Mouse (Mus musculus) cortical plate, adult 2 months (tissue): Measurements from ENCODE around the gene Rangap1. TPM values are rescaled to one million over a fixed set of nuclear protein-coding genes. Genes with fewer than 3 reads are reported as not detected.
"Not testable (repeated sequence)": the region's sequence is repeated elsewhere in the genome, so short reads cannot be mapped to it uniquely, and the experiment has no call there.

Experiments used
- H3K27ac ChIP-seq: fragments of 200-500 bp; 2 replicates; pipeline ENCODE4 v1.5.1; 2012; ENCODE audit warnings: low read length, control low read depth, inconsistent platforms; ENCODE audit not compliant: insufficient read depth
- H3K4me1 ChIP-seq: fragments of 200-500 bp; 2 replicates; pipeline ENCODE4 v1.6.1; 2011; ENCODE audit warnings: low read length; ENCODE audit not compliant: control insufficient read depth, insufficient read depth
- H3K4me3 ChIP-seq: fragments of 200-500 bp; 2 replicates; pipeline ENCODE4 v1.5.1; 2011; ENCODE audit warnings: mild to moderate bottlenecking, low read length, control low read depth; ENCODE audit not compliant: insufficient read depth
- CTCF ChIP-seq: fragments of 200-500 bp; IDR thresholded peaks from 2 replicates; pipeline ENCODE4 v1.5.1; 2011; ENCODE audit warnings: mild to moderate bottlenecking, control low read depth, low read length; ENCODE audit not compliant: insufficient read depth; ENCODE audit errors: extremely low read depth
- POLR2A ChIP-seq: fragments of 200-500 bp; IDR thresholded peaks from 2 replicates; pipeline ENCODE4 v1.6.1; 2011; ENCODE audit warnings: mild to moderate bottlenecking, low read length, control low read depth; ENCODE audit not compliant: insufficient read depth; ENCODE audit errors: extremely low read depth
- polyA plus RNA-seq: library from polyadenylated mRNA; depleted of rRNA; stranded (reverse); fragments of >200 nt; gene quantifications from 2 replicates; pipeline ENCODE4 v1.2.3, GENCODE M21; 2012

The Rangap1 gene
- polyA plus RNA-seq, 1 experiment: 151 TPM

DNA sequence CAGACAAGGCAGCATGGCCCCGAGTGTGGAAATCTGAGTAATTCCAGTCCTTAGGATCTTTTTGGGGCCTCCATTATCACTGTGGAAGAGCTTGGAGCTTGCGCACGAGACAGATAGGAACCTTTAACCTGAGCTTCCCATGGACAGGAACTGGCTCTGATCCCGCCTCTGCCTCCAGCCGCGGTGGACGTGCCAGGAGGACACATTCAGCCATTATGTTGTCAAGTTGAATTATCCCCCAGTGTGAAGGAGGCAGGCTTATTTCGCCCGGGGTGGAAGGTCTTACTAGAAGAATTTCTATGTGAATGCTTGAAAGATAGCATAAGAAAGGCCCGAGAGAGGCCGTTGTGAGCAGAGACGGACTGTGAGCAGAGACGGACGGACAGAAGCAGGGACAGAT lies 4.4 kb upstream of the Rangap1 start:
- no peaks in the 10 kb centered on the region; the same call in 1 of the 2 replicates for H3K4me1 ChIP-seq
- no peak overlapping the region for H3K4me3 ChIP-seq
- TF ChIP-seq POLR2A: no peak
- no peak overlapping the region for H3K27ac ChIP-seq

DNA sequence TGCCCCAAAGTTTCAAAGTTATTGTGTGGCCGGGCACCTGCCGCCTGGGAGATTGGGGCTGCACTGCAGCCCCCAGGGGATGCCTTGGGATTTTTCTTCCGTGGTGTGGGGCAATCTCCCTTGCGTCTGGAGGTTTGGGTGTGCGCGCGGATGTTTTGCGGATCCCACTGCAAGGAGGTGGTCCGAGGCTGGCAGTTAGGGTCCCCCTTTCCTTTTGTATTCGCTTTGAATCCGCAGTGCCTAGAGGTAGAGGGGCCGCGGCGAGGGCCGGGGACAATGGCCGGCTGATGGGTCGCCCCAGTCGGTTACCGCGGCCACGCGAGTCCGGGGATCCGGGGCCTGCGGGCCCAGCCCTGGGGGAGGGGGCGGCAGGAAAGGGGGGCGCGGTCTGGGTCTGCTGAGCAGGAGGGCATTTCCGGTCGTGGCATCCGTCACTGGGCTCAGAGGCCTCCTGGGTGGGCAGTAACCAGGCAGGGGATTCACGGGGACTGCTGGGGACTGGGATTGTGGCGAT lies 328 bp upstream of the Rangap1 start:
- peak overlapping the region; percentile 79 for H3K4me3 ChIP-seq
- TF ChIP-seq CTCF (no peak), POLR2A (no peak)
- H3K4me1 ChIP-seq: no peaks in the 10 kb centered on the region; the same call in 1 of the 2 replicates
- peak overlapping the region; percentile 92 for H3K27ac ChIP-seq

DNA sequence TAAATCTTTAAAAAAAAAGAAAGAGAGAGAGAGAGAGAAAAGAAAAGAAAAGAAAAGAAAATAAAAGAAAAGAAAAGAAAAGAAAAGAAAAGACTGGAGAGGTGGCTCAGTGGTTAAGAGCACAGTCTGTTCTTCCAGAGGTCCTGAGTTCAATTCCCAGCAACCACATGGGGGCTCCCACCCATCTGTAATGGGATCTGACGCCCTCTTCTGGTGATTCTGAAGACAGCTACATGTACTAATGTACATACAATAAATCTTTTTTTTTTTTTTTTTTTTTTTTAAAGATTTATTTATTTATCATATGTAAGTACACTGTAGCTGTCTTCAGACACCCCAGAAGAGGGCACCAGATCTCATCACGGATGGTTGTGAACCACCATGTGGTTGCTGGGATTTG lies 3.0 kb downstream of the Rangap1 start:
- not testable (repeated sequence) for H3K4me3 ChIP-seq, H3K4me1 ChIP-seq, H3K27ac ChIP-seq

DNA sequence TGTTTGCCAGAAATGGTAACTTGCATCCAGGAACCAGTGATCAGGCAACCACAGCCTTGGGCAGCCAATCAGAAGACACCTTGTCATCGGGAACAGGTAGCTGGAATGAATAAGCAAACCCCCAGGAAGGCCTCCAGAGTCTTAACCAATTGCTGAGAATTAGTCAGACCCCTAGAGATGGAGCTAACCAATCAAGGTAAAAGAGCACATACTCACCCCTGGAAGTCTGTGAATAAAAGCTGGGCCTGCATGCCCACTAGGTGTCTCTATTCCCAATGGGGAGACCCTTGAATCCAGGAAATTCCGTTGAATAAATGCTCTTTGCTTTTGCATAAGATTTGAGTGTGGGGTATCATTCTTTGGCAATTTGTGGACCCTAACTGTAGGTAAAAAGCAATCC lies 5.4 kb downstream of the Rangap1 start:
- no peak for TF ChIP-seq POLR2A
- peak; percentile 35; the same call in 1 of the 2 replicates for TF ChIP-seq CTCF

DNA sequence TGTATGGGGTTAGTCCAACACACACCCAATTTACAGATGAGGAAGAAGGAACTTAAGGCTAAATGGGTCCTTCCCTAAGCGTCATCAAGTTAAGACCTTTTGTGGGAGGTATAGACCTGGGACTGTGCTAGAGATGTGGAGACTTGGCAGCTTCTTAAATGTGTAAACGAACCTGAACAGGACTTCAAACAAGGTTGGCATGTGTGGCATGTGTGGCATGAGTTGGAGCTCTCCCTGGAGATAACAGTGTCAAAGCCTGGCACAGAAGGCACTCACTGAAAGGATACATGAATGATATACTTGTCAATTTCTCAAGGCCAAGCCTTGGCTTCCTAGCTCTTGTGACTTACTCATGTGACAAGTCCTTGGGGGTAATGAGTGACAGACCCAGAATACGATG lies 6.0 kb downstream of the Rangap1 start:
- Histone ChIP-seq H3K4me1 (no peaks in the 10 kb centered on the region), H3K27ac (no peak overlapping the region), H3K4me3 (no peak overlapping the region)
- no peak for TF ChIP-seq POLR2A
- no peak for TF ChIP-seq CTCF

More for the DNA sequence above, 5.4 kb downstream of the Rangap1 start:
- Histone ChIP-seq H3K27ac (no peak overlapping the region), H3K4me3 (no peak overlapping the region), H3K4me1 (no peaks in the 10 kb centered on the region)

DNA sequence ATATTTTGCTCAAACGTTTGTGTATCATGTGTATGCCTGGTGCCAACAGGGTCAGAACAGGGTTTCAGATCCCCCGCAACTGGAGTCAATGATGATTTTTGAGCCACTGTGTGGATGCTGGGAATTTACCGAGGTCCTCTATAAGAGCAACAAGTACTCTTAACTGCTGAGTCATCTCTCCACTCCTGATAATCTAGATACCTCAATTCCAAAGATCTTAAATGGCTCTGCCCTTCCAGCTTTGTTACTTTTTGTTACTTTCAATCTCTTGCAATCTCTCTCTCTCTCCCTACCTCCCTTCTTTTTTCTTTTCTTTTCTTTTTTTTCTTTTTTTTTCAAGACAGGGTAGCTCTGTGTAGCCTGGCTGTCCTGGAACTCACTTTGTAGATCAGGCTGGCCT lies 10.3 kb downstream of the Rangap1 start:
- TF ChIP-seq POLR2A: no peak
- TF ChIP-seq CTCF: no peak
- Histone ChIP-seq H3K4me3 (no peak overlapping the region), H3K27ac (no peak overlapping the region), H3K4me1 (no peaks in the 10 kb centered on the region)

DNA sequence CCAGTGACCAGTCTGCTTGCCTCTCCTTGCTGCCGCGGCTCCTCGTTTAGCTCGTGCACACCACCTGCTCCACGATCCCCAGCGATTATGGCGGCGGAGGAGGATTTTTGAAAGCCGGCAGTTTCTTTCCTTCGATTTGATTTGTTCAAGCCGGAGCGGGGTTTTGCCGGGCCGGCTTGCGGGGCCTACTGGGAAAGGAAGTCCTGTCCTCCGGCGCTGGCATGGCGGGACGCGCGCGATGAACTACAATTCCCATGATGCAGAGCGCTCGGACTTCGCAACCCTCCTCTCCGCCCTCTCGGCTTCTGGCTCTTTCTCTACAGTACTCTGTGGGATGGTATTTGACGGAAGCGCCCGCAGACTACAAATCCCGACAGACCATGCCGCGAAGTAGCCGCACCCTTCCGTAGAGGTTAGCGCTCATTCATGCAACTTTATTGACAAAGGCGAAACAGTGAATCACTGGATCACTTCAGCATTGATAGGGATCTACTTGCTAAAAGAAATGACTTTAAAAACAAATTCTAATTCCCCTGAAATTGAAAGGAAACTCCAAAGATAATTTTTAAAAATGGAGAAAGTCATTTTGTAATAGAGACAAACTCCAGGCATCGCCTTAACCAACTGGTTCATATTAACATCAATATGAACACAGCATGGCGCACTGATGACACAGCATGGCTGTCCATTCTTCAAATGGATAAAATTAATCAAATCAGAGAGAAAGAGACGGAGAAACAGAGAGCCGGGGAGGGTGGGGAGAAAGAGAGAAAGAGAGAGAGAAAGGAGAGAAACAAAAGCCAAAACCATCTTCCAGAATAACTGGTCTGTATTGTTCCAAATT lies 15.3 kb downstream of the Rangap1 start:
- Histone ChIP-seq H3K4me1 (no peaks in the 10 kb centered on the region; the same call in 1 of the 2 replicates), H3K4me3 (peak overlapping the region; percentile 76), H3K27ac (0 out of 2 replicates have a peak overlapping the region, but pooled peaks have one; percentile 31)
- no peak for TF ChIP-seq CTCF
- peak; percentile 75; the same call in 1 of the 2 replicates for TF ChIP-seq POLR2A

DNA sequence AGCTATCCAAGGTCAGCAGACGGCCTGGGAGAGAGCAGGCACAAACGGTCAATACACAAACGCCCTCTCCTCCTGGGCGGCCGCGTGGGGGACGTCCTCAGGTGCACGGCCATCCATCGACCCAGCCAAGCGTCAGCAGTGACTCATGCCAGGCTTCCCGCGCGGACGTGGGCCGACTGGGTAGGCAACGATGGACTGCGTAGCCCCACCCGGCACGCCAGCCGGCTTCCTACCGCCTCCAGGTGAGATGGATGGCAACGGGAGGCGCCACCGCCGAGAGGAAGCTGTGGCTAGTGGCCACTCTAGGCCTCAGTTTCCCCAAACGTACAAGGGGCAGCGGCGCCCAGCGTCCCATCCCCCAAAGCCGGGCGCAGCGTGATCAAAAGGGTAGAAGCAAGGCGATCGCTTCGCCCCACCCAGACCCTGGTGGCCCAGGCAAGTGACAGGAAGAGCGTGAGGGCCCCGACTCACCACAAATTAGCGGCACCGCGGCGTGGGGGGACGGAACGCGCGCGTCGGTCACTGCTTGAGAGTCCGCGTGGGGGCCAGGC lies 16.0 kb downstream of the Rangap1 start:
- Histone ChIP-seq H3K27ac (0 out of 2 replicates have a peak overlapping the region, but pooled peaks have one; percentile 31), H3K4me1 (no peaks in the 10 kb centered on the region; the same call in 1 of the 2 replicates), H3K4me3 (peak overlapping the region; percentile 76)
- TF ChIP-seq CTCF: no peak
- no peak for TF ChIP-seq POLR2A

DNA sequence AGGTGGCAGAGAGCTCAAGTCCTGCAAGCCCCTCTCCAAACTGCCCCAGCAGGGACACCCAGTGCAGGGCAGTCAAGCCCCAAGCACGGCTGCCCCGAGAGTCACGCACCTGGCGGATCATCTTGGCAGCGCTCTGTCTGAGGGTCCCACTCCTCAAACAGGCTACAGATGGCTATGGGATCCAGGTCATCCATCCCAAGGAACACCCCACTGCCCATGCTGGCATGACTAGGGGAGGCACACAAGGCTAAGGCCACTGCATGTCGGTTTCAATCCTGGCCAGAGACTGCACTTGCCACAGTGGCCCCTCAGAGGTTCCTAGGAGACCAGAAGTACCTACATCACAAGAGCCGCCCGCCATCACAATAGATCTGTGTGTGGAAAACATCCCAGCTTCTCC lies 19.4 kb downstream of the Rangap1 start:
- no peak overlapping the region for H3K27ac ChIP-seq
- TF ChIP-seq POLR2A (no peak), CTCF (no peak)
- no peak overlapping the region for H3K4me3 ChIP-seq

DNA sequence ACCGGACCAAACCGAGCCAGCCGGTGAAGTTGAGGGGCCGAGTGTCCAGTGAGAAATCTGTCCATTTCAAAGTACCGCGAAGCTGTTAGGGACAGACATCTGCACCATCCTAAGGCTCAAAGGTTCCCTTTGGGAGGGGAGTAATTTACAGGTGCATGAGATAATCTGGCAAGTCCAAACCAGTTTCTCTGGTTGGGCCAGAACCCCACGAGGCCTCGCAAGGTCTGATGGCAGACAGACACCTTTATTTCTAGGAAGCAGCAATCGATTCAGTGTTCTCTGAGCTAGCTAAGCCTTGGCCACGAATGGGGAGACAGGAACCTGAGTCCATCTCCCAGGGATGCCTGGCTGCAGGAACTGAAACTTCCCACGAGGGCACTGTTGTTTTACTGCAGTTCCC lies 21.7 kb downstream of the Rangap1 start:
- TF ChIP-seq CTCF (no peak), POLR2A (no peak)
- Histone ChIP-seq H3K4me3 (no peak overlapping the region), H3K4me1 (peaks cover 1% of the 10 kb centered on the region), H3K27ac (no peak overlapping the region)

More for the DNA sequence above, 19.4 kb downstream of the Rangap1 start:
- H3K4me1 ChIP-seq: no peaks in the 10 kb centered on the region; the same call in 1 of the 2 replicates
